Mouse (Mus musculus): ENCODE data around the gene Tdrd12.
"Not testable (repeated sequence)": the region's sequence is repeated elsewhere in the genome, so short reads cannot be mapped to it uniquely, and the experiment has no call there.

The Tdrd12 gene

DNA sequence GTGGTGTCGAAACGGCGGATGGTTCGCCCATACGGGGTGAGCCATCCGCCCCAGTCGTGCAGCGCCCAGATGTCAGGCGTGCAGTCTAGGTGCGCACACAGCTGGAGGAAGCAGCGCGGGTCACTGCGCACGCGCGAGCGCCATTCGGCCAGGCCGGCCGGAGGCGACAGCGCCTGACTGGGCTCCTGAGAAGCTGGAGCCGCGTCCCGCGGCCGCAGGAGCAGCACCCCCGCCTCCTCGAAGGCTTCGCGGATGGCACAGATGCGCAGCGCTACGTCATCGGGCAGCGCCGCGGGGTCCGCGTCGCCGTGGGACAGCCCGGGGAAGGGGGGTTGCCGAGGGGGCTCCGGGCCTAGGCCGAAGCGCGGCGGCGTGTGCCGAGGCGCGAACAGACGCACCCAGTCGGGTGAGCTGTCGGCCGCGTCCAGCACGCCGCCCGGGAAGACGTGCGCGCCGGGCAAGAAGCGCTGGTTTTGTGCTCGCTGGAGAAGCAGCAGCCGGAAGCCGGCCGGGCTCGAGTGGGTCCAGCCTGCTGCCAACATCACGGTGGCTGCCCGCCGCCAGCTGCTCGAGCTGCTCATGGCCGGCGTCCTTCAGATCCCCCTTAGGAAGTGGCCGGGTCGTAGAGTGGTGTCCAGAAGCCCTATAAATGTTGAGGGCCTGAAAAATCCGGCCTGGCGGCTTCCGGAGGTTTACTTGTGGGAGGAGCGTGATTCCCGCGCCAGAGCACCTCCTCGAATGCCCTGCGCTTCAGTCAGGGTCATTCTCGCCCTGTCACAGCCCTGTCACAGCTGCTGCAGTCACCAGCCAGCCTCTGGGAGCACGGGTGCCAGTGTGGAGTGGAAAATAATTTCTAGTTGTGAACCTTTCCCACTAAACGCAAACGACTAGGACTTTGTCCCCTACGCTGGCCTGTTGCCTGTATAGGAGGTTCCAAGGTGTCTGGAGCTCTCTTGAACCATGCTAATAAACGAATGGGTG is 18.0 kb upstream of the Tdrd12 start:
- peak; percentile 86 for DNase-seq (ENCODE audit: low spot score)

DNA sequence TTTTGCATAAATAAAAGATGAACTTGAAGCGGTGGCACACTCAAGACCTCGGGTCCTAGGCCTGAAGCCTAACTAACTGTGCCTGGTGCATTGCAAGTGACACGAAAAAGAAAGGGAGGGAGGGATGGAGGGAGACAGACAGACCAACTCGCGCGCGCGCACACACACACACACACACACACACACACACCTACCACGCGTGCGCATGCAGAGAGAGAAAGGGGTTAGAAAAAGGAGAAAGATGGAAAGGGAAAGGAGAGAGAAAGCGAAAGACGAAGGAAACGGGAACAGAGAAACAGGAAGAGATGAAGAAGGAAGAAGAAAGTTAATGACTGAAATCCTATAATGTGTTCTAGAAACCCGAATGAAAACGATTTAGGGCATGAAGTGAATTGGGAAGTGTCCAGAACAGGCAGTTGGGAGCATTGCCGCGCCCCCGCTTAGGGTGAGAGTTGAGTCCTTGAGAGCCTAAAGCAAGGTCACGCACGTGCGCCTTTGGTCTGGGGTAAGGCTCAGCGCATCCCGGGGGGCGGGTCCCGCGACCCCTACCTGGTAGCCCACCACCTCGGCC is 17.1 kb upstream of the Tdrd12 start:
- DNase-seq (ENCODE audit: low spot score), result peak; percentile 43

DNA sequence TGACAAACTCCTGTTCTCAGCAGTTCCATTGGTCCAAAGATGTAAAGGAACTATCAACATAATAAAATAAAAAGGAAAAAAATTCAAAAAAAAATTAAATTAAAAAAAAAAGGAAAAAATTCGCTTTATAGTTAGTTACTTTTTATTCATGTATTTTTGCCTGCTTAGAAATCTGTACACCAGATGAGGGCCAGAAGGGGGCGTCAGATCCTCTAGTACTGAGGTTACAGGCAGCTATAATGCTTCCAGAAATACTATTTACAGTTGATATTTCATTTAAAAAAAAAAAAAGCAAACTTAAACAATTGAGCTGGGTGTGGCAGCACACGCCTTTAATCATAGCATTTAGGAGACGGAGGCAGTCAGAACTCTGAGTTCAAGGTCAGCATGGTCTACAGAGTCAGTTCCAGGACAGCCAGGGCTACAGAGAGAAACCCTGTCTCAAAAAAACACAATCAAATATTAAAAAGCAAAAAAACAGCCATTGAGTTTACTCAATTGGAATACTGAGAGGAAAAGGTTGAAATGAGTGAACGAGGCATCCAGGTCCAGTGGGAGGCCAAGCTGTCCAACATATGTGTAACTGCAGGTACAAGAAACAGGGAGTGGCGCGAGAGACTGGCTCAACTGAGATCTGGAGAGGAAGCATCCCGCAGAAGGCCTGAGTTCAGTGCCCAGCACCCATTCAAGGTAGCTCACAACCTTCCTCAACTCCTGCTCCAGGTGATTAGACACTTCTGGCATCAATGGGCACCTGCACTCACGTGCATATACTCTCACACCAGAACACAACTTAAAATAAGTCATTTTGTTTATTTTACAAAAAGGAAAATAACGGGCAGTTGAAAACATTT is 16.4 kb upstream of the Tdrd12 start:
- peak; percentile 33 for DNase-seq (ENCODE audit: low spot score)

DNA sequence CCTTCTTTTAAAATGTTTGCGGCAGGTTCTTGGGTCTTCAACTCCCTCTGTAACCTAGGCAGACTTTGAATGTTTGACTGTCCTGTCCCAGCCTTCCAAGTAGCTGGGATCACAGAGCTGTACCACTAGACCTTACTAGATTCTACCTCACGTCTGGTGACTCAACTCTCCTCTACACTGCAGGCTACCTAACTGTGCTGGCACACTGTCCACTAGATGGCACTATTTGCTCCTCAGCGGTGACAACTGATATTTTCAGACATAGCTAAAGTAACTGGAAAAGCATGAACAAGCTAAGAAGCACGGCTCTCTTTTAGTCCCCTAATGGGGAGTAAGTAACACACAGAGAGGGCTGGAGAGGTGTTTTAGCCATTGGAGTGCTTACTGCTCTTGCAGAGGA is 8.3 kb upstream of the Tdrd12 start:
- DNase-seq (ENCODE audit: low spot score), result peak; percentile 59

DNA sequence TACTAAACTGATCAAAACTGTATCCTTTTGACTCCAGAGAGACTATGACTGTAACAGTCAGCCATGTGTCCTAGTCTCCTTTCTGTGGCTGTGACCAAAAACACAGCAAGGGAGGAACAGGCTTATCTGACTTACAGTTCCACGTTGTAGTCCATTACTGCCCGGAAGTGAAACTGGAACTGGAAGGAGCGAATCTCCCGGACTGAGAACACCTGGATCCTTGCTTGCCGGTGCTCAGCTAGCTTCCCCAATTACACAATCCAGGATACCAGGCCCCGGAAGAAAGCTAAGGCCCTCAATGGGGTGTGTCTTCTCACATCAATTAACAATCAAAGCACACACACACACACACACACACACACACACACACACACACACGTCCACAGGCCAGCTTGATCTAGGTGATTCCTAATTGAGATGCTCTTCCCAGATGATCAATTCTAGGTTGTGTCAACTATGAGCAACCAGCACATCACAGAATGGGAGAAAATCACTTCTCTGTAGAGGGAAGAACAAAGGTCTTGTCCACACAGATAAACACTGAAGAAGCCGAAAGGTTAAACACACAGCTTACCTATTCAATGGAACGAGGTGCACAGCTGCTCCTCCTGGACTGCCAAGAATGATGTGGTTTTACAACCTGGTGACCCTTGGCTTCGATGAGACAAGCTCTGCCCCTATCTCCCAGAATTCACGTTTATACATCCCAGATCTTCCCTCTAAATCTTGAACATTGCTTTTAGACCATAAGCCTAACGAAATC is 1.6 kb downstream of the Tdrd12 start:
- no peak for DNase-seq (ENCODE audit: low spot score)

DNA sequence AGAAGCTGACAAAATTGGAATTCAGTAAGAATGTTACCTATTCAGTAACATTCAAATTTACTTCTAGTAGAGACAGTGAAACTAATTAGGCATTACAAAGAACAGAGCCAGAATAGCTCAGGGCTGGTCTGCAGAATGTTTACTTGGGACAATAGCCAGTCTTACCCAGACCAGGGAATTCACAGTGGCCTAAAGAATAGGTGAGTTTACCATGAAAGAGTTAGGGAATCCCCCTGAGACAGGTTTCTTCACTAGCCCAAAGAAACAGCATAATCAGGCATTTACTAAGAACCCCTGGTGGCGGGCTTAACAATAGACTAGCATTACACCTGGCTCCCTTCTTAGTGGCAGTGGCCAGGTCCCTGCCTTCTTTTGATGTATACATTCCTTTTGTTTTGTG is 7.0 kb downstream of the Tdrd12 start:
- not testable (repeated sequence) for DNase-seq (ENCODE audit: low spot score)

DNA sequence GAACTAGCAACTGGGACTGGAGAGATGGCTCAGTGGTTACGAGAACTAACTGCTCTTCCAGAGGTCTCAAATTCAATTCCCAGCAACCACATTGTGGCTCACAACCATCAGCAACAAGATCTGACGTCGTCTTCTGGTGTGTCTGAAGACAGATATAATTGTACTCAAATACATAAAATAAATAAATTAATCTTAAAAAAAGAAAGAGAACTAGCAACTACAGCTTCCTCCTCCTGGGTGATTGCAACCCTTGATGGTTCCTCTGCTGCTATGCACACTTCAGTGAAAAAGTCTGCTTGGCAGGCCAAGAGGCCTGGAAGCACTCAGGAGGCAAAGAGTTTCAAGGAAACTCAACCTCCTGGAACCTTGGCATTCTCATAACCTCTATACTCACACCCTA is 7.5 kb downstream of the Tdrd12 start:
- DNase-seq (ENCODE audit: low spot score), result no peak

DNA sequence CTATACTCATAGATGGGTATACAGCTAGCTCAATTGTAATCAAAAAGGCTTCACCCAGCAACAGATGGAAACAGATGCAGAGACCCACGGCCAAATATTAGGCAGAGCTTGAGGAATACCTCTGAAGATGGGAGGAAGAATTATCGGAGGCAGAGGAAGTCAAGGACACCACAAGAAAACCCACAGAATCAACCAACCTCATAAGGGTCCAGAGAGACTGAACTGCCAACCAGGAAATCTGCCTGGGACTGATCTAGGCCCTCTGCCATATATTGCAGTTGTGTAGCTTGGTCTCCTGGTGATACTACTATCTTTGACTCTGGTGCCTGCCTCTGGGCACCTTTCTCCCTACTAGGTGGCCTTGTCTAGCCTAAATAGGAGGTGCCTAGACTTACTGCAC is 10.8 kb downstream of the Tdrd12 start:
- DNase-seq (ENCODE audit: low spot score), result no peak

DNA sequence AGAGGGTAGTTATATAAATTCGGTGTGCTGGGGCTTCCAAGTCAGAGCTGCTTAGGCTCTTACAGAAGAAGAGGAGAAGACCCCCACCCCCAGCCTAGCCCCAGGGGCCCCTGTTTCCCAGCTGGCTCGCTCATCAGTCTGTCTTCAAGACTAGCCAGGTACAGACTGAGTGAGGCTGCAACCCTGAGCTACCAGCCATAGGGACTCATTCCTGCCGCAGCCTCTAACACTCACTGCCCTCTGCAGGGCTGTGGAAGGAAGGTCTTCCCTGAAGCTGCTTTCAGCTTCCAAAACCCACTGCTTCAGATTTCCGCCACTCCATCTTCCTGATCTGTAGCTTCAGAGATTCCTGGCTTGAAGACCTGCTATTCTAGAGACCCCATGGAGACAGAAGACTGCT is 35.5 kb downstream of the Tdrd12 start:
- no peak for DNase-seq (ENCODE audit: low spot score)

DNA sequence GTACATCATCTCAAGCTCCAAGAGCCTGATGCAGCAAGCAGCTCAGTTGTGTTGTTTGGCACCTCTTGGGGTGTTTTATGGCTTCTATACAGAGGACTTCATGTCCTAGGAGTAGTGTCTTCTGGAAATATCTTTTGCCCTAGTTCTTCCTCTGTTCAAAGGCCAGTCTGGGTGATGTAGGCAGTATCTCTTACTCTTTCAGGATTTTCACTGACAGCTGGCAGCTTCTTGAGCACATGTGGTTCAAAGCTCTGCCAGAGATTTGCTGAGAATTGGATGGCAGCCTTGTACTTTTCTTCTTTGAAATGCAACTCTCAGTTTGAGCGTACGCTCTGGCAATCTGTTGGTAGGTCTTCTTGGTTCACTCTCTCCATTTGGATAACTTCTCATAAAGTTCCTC is 40.0 kb downstream of the Tdrd12 start:
- DNase-seq (ENCODE audit: low spot score), result no peak

DNA sequence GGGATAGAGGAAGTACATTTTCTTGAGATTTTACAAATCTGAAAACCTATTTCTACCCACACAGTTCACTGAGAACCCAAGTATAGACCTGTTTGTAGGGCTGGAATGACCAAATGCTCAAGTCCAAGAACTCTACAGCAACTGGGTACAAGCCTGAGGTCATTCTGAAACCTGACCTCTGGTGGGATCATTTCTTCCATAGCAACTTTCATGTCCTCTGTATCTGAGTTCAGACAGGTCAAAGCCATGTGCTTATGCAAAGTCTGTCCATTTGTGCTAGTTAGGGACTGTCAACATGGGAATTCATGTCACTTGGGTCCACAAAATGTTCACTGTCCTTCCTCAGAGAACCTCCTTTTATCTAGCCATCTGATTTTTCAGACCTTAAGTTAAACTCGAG is 46.5 kb downstream of the Tdrd12 start:
- no peak for DNase-seq (ENCODE audit: low spot score)

DNA sequence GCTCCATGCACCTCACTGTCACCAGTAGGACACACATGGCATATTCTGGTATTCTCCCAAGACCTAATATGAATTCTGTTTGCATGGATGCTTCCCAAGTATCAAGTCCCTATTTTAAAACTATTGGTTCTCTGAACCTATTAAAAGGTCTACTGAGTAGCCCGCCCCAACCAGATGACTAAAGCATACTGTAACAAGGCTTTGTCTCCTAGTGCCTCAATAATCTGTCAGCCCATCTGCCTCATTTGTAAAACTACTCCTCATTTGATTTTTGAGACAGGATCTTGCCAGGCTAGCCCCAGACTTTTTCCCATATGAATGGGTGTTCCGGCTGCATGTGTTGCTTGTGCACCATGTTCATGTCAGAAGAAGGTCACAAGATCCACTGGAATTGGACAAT is 47.4 kb downstream of the Tdrd12 start:
- DNase-seq (ENCODE audit: low spot score), result no peak

DNA sequence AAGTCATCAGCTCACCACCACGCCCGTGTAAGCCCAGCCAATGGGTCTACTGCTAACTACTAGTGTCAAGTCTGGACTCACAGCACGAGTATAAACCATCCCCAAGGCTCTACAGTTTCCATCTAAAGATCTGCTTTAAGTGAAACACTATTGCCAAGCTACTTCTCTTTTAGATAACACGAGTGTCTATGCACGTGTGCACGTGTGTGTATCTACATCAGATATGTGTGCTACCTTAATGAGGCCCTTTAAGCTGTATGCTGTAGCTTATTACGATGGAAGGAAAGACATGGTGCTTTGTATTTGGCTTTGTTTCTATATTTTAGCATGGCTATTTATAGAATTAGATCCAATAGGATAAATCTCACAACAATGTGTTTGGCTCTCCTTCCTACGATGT is 51.0 kb downstream of the Tdrd12 start:
- DNase-seq (ENCODE audit: low spot score), result no peak

DNA sequence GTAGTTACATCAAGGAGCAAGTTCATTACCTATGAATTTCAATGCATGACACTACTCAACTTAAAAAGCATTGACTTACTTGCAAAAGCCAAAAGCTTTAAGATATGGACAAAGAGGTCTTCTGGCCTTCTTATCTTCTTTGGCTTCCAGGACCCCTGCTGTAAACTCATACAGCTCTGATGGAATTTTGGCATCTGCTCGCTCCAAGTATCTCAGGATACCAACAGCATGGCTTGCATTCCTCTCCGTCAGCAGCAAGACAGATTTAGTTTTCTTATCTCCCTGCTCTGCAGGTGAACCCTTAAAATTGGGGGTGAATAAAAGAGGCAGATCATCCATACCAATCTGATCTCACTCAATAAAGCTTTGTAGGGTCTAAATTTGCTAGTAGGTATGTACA is 52.4 kb downstream of the Tdrd12 start:
- DNase-seq (ENCODE audit: low spot score), result no peak

DNA sequence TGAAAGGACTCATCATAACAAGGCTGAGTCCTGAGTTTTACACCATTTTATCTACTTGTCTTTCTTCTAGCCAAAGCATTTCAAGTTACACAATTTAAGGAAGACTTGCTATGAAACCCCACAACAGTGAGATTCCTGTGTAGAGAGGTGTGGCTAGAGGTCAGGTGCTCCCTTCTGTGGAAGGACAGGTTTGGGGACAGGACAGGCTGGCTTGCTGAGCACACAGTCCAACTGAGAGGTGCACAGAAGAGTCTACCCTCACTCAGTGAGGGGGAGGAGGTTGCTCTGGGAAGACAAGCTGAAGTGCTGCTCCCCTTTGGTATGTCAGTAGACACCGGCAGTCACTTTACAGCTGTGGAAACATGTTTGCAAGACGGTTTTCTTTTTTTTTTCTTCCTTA is 61.1 kb downstream of the Tdrd12 start:
- no peak for DNase-seq (ENCODE audit: low spot score)

DNA sequence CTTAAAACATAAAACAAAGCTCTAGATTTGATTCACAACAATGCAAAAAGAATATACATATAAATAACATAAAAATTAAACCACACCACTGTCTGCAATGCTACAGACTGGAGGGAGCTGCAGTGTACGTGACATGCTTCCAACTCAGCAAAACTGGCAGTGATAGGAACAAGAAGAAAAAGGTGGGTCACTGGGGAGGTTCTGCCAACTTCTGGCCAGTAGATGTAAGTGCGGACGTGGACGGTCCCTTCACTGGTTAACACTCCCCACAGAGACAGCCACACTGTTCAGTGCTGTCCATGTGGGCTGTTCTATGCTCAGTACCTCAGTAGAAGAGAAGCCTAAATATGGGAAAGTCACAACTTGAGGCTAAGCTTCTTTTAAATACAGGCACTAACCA is 66.8 kb downstream of the Tdrd12 start:
- no peak for DNase-seq (ENCODE audit: low spot score)

DNA sequence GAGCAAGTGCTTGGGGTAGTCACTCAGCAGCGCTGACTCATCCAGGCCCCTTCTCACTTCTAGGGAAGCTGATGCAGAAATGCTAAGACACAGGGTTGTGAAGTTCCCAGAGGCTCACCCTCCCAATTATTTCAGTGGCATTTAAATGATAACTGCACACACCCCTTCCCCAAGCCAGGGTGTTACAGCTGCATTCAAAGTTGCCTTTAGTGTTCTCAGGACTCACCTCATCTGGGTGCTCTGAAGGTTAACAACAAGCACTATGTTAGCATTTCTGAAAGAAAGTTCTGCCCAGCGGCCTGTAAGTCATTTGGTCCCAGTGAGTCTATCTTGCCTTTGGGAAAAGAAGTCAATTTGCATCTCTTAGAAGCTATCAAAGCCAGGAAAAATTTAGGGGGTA is 69.7 kb downstream of the Tdrd12 start:
- no peak for DNase-seq (ENCODE audit: low spot score)

DNA sequence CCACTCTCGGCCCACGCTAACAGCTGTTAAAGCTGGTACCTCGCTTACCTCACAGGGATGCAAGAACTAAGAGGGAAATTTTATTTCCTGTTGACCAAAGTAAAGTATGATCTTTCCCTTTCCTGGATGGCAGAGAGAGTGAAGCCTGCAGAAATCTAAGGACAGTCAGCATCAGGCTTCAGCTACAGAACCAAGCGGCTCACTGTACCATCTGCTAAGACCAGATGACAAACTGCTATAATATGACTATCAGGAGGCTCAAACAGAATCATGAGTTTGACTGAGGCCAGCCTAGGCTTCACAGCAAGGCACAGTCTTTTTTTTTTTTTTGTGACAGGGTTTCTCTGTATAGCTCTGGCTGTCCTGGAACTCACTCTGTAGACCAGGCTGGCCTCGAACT is 72.5 kb downstream of the Tdrd12 start:
- no peak for DNase-seq (ENCODE audit: low spot score)

DNA sequence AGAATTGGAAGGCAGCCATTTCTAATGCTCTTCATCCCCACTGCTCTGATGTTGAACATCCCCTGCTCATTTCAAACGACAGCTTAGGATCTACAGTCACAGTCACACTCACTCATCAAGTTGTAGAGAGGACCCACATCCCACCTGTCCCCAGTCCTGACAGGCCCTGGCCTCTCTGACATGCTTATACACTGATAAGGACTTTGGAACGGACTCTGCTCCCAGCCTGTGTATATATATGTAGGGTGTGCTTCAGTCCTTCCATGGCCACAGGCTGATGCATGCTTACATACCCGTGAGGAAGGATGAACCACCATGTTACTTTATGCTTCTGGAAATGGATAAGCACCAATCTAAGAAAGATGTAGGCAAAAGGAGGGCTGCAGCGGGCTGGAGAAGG is 76.6 kb downstream of the Tdrd12 start:
- no peak for DNase-seq (ENCODE audit: low spot score)

DNA sequence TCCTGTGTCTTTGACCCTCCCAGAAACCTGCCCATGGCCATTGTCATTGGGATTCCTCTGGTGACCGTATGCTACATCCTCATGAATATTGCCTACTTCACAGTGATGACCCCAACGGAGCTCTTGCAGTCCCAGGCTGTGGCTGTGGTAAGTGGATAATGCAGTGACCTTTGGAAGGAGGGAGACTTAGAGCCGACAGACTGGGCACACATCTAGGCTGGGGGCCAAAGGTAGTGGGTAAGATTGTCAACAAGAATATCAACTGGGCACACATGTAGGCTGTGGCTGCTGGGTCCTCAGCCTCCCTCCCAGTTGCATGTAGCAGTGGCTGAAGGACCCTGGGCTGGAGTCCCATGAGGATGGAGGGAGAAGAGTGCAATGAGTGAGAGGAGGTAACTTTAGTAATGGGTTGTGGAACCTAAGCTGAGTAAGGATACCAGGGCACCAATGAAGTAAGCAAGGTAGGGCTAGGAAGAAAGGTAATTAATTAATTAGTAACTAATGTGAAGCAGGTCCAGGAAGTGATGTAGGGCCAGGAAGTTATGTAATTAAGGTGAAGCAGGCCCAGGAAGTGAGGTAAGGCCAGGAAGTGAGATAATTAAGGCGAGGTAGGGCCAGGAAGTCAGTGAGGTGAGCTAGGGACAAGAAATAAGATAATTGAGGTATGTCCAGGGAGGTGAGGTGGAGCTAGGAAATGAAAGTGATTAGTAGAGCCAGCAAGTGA is 81.3 kb downstream of the Tdrd12 start:
- no peak for DNase-seq (ENCODE audit: low spot score)

DNA sequence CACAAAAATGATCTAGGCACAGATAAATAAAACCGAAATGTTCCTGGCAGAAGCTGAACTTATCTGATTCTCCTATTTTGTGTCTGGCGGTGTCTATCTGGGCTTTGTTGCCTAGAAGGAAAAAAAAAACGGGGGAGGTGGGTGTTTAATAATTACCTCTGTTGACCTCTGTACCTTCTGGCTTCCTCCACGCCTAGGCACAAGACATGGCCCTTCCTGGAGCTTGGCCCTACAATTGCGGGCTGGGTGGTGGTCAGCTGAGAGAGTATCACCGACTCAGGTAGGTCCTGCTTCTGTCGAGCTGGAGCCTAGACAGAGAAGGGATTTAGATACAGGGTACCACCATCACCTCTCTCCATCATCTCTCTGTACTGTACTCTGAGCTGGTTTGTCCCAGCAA is 88.7 kb downstream of the Tdrd12 start:
- DNase-seq (ENCODE audit: low spot score), result no peak

Data from T-cell, adult 2 months (primary cell).